Mouse (Mus musculus): ENCODE measurements around the gene Chmp6. TPM values are rescaled to one million over a fixed set of nuclear protein-coding genes. Genes with fewer than 3 reads are reported as not detected.

Chmp6 gene
- polyA plus RNA-seq, 1 experiment from 2014 or later = 89.9 TPM

DNA sequence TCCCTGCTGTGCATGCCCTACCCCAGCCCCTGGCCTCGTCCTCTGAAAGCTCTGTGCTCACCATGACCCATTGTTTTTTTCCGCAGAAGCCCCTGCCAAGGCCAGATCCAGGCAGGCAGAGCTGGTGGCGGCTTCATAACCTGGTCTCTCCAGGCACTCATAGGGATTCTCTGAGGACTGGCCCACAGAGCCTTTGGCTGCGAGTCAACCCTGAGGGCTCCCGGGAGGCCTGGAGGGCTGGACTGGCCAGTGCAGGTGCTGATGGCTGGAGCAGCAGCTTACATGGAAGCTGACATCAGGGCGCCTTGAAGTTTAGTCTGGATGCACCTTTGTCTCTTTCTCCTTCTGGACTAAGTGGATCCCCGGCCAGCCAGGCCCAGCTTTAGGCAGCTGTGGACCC, 5.3 kb downstream of the Chmp6 start:
- no peak overlapping the region for H3K27ac ChIP-seq (ENCODE audit: low read length)
- 89% methylated on average over 7 of the region's 7 CpGs for WGBS
- TF ChIP-seq EP300 (IDR thresholded peaks at IDR 0.05) = no peak
- no peak for TF ChIP-seq CTCF (IDR thresholded peaks at IDR 0.05)
- no peak overlapping the region for H3K4me2 ChIP-seq (replicated peaks; ENCODE audit: low read depth, low read length)
- ATAC-seq (no peak), DNase-seq (ENCODE audit: low spot score) (no peak)
- peaks cover 27% of the 10 kb centered on the region for H3K36me3 ChIP-seq (ENCODE audit: insufficient read depth, low read length)
- no peaks in the 10 kb centered on the region for H3K9me3 ChIP-seq (ENCODE audit: low read length)
- no peaks in the 10 kb centered on the region for H3K27me3 ChIP-seq (replicated peaks; ENCODE audit: insufficient read depth, low read length)
- peaks cover 20% of the 10 kb centered on the region for H3K4me1 ChIP-seq (ENCODE audit: insufficient read depth, low read depth, low read length)
- no peak overlapping the region for H3K4me3 ChIP-seq (ENCODE audit: low read depth, low read length)
- H3K9ac ChIP-seq (replicated peaks; ENCODE audit: low read depth) = no peak overlapping the region

DNA sequence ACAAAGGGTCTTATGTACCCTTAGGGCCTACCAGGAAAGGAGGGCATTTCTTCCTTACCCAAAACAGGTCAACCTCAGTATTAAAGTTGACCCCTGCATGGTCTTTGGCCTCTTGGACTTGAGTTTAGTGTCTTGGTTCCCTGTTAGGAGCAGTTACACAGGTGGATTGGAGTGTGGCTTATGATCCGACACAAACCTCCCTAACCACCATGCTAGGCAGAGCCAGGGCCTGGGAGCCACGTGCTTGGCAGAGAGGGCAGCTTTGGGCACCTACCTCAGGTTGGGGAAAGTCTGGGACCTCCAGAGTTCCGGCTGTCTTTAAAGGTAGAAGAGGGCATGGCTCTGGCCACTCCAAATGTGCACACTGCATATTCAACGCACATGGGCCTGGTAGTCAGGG, 6.2 kb downstream of the Chmp6 start:
- no peak overlapping the region for H3K4me2 ChIP-seq (replicated peaks; ENCODE audit: low read depth, low read length)
- no peaks in the 10 kb centered on the region for H3K27me3 ChIP-seq (replicated peaks; ENCODE audit: insufficient read depth, low read length)
- no peak for ATAC-seq
- no peak overlapping the region for H3K27ac ChIP-seq (ENCODE audit: low read length)
- TF ChIP-seq CTCF (IDR thresholded peaks at IDR 0.05) = no peak
- no peak for TF ChIP-seq EP300 (IDR thresholded peaks at IDR 0.05)
- no peak overlapping the region for H3K4me3 ChIP-seq (ENCODE audit: low read depth, low read length)
- no peak for DNase-seq (ENCODE audit: low spot score)
- H3K36me3 ChIP-seq (ENCODE audit: insufficient read depth, low read length) = peaks cover 27% of the 10 kb centered on the region
- H3K9me3 ChIP-seq (ENCODE audit: low read length) = no peaks in the 10 kb centered on the region
- 90% methylated on average over 4 of the region's 4 CpGs for WGBS
- H3K4me1 ChIP-seq (ENCODE audit: insufficient read depth, low read depth, low read length) = peaks cover 16% of the 10 kb centered on the region
- H3K9ac ChIP-seq (replicated peaks; ENCODE audit: low read depth) = no peak overlapping the region

DNA sequence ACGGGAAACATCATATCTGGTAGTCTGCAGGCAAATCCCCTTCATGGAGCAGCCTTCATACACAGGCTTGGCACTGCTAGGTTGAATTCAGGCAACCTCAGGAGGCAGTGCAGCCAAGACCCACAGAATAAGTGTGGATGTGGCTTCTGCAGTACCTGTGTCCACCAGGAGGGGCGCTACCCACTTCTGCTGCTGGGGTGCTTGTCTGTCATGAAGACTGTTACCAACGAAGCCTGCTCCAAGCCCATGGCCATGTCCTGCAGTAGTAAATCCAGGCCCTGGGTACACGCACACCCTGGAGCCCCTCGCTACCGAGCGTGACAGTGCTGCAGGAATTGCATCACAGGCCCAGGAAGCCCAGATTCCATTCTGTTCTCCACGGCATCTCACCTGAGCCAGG, 6.7 kb downstream of the Chmp6 start:
- Histone ChIP-seq H3K4me2 (replicated peaks; ENCODE audit: low read depth, low read length) (no peak overlapping the region), H3K9ac (replicated peaks; ENCODE audit: low read depth) (no peak overlapping the region), H3K4me3 (ENCODE audit: low read depth, low read length) (no peak overlapping the region), H3K27ac (ENCODE audit: low read length) (no peak overlapping the region), H3K4me1 (ENCODE audit: insufficient read depth, low read depth, low read length) (peaks cover 12% of the 10 kb centered on the region; the same call in 1 of the 2 replicates), H3K27me3 (replicated peaks; ENCODE audit: insufficient read depth, low read length) (no peaks in the 10 kb centered on the region), H3K9me3 (ENCODE audit: low read length) (no peaks in the 10 kb centered on the region), H3K36me3 (ENCODE audit: insufficient read depth, low read length) (peaks cover 27% of the 10 kb centered on the region)
- TF ChIP-seq CTCF (IDR thresholded peaks at IDR 0.05) = peak; percentile 94
- TF ChIP-seq EP300 (IDR thresholded peaks at IDR 0.05) = no peak
- 0 out of 2 replicates have a peak, but pooled peaks have one; percentile 15 for ATAC-seq
- peak; percentile 71 for DNase-seq (ENCODE audit: low spot score)
- 68% methylated on average over 8 of the region's 8 CpGs for WGBS

DNA sequence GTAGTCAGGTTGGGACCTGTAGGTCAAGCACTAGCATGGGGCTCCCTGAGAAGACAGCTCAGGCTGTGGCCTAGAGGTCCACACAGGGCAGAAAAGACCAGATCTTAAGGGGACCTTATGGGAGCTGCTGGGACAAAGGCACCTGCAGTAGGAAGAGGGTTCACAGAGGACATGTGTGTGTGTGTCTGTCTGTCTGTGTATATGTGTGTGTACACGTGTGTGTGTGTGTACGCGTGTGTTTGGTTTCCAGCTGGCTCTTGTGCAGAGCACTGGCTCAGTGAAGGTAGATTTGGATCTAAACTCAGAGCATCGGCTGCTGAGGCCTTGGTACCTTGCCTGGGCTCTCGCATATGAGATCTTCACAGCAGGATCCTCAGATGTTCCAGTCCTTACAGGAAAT, 7.4 kb downstream of the Chmp6 start:
- Histone ChIP-seq H3K9me3 (ENCODE audit: low read length) (no peaks in the 10 kb centered on the region), H3K4me2 (replicated peaks; ENCODE audit: low read depth, low read length) (no peak overlapping the region), H3K4me3 (ENCODE audit: low read depth, low read length) (no peak overlapping the region), H3K9ac (replicated peaks; ENCODE audit: low read depth) (no peak overlapping the region), H3K36me3 (ENCODE audit: insufficient read depth, low read length) (peaks cover 27% of the 10 kb centered on the region), H3K27ac (ENCODE audit: low read length) (no peak overlapping the region), H3K27me3 (replicated peaks; ENCODE audit: insufficient read depth, low read length) (no peaks in the 10 kb centered on the region), H3K4me1 (ENCODE audit: insufficient read depth, low read depth, low read length) (peaks cover 5% of the 10 kb centered on the region; the same call in 1 of the 2 replicates)
- DNase-seq (ENCODE audit: low spot score) (no peak), ATAC-seq (no peak)
- 82% methylated on average over 5 of the region's 5 CpGs for WGBS
- no peak for TF ChIP-seq EP300 (IDR thresholded peaks at IDR 0.05)
- TF ChIP-seq CTCF (IDR thresholded peaks at IDR 0.05) = no peak

DNA sequence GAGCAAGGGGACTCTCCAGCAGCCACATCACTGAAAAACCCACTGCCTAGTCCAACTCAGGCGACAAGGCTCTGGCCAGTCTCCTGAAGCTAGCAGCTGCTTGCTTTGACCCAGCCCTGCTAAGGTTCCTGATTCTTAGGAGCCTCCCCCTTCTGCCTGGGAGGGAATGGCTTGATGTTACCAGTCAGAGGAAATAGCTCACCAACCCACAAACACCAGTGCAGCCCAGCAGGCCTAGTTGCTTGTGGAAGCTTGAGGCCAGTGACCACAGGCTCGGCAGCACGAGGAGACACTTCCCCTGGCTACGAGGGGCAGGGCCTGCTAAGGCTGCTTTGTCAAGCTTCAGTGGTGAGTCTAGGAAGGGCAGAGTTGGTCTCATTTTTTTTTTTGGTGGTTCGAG, 11.9 kb downstream of the Chmp6 start:
- peak; percentile 40; the same call in 1 of the 2 replicates for ATAC-seq
- TF ChIP-seq EP300 (IDR thresholded peaks at IDR 0.05) = no peak
- no peak for TF ChIP-seq CTCF (IDR thresholded peaks at IDR 0.05)
- no peak overlapping the region for H3K9ac ChIP-seq (replicated peaks; ENCODE audit: low read depth)

DNA sequence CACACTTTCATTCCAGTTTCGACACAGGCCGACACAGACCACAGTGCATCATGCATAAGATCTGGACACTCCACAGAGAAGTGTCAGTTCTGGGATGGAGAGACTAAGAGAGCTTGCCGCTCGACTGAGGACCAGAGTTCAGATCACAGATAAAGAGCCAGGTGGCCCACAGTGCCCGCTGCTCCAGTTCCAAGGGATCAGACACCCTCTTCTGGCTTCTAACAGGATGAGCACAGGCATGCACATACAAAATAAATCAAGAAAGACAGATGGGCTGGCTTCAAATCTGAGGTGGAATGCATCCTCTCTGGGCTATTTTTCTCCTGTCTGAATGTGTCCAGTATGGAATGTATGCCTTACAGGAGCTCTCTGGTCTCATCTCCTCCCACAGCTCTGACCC, 13.5 kb downstream of the Chmp6 start:
- H3K4me2 ChIP-seq (replicated peaks; ENCODE audit: low read depth, low read length) = no peak overlapping the region
- no peak overlapping the region for H3K4me3 ChIP-seq (ENCODE audit: low read depth, low read length)
- H3K4me1 ChIP-seq (ENCODE audit: insufficient read depth, low read depth, low read length) = no peaks in the 10 kb centered on the region
- no peak for ATAC-seq
- no peaks in the 10 kb centered on the region for H3K27me3 ChIP-seq (replicated peaks; ENCODE audit: insufficient read depth, low read length)
- WGBS = 59% methylated on average over 5 of the region's 5 CpGs
- H3K27ac ChIP-seq (ENCODE audit: low read length) = no peak overlapping the region
- H3K9me3 ChIP-seq (ENCODE audit: low read length) = no peaks in the 10 kb centered on the region
- DNase-seq (ENCODE audit: low spot score) = no peak
- H3K36me3 ChIP-seq (ENCODE audit: insufficient read depth, low read length) = no peaks in the 10 kb centered on the region
- no peak for TF ChIP-seq CTCF (IDR thresholded peaks at IDR 0.05)
- no peak for TF ChIP-seq EP300 (IDR thresholded peaks at IDR 0.05)
- H3K9ac ChIP-seq (replicated peaks; ENCODE audit: low read depth) = no peak overlapping the region

More for the DNA sequence above, 11.9 kb downstream of the Chmp6 start:
- Histone ChIP-seq H3K4me1 (ENCODE audit: insufficient read depth, low read depth, low read length) (no peaks in the 10 kb centered on the region), H3K9me3 (ENCODE audit: low read length) (no peaks in the 10 kb centered on the region), H3K36me3 (ENCODE audit: insufficient read depth, low read length) (no peaks in the 10 kb centered on the region), H3K4me3 (ENCODE audit: low read depth, low read length) (no peak overlapping the region), H3K27ac (ENCODE audit: low read length) (no peak overlapping the region), H3K27me3 (replicated peaks; ENCODE audit: insufficient read depth, low read length) (no peaks in the 10 kb centered on the region), H3K4me2 (replicated peaks; ENCODE audit: low read depth, low read length) (no peak overlapping the region)
- peak; percentile 45 for DNase-seq (ENCODE audit: low spot score)
- WGBS = 68% methylated on average over 5 of the region's 5 CpGs

Measured in lung, postnatal 0 days (tissue).